Mouse (Mus musculus) left cerebral cortex, postnatal 25 days (tissue): ENCODE data around the gene Mc1r. TPM values are rescaled to one million over a fixed set of nuclear protein-coding genes. Genes with fewer than 3 reads are reported as not detected.
A peak's percentile ranks its signal among the peaks of the same experiment; 100 is the strongest.
"Not testable (repeated sequence)": the region's sequence is repeated elsewhere in the genome, so short reads cannot be mapped to it uniquely, and the experiment has no call there.

ENCODE experiments used
- DNase-seq, 2 experiments: peaks; one replicate each; pipeline ENCODE4 v3.0.0; 2022; ENCODE audit warnings: low spot score in 2 of 2, mixed read lengths in 1 of 2
- intact Hi-C: fragments of 180-260 bp; cut with DNase I; formaldehyde crosslinking; loops from one replicate; pipeline ENCODE4 v1.15.1; 2025
- total RNA-seq, 2 experiments: library from RNA; stranded (reverse); gene quantifications; 2 replicates each; pipeline ENCODE4 v1.2.3; 2021

The Mc1r gene
- total RNA-seq, 2 experiments from 2014 or later, result 0.09 TPM; not detected in 1

GRCm38 (mm10) chr8:123410049-123410587 is 3.2 kb downstream of the Mc1r start:
- intact Hi-C loops, result no loop called here
- DNase-seq, result peak in 1 of 2 experiments; percentile 57

- DNase-seq, result peak in 1 of 2 experiments; percentile 41
- intact Hi-C loops, result no loop called here
Measured at GRCm38 (mm10) chr8:123410788-123411187, 3.9 kb downstream of the Mc1r start.

- peak; percentile 90 to 96 for DNase-seq
- intact Hi-C loops, result no loop called here
Measured at GRCm38 (mm10) chr8:123411246-123411645, 4.3 kb downstream of the Mc1r start, which contains the start of gene Tubb3. Gene Tubb3, plus strand, starts transcription at chr8:123411424.

GRCm38 (mm10) chr8:123411781-123412327 is 4.9 kb downstream of the Mc1r start:
- peak in 1 of 2 experiments; percentile 55 for DNase-seq

GRCm38 (mm10) chr8:123412560-123413170 is 5.8 kb downstream of the Mc1r start:
- intact Hi-C loops, result no loop called here
- peak; percentile 85 to 95 for DNase-seq

More at GRCm38 (mm10) chr8:123411781-123412327, 4.9 kb downstream of the Mc1r start:
- intact Hi-C loops, result no loop called here

- intact Hi-C loops, result no loop called here
- no peak for DNase-seq
Measured at GRCm38 (mm10) chr8:123414255-123414654, 7.3 kb downstream of the Mc1r start.

GRCm38 (mm10) chr8:123414997-123415696 is 8.2 kb downstream of the Mc1r start:
- DNase-seq, intact Hi-C loops: not testable (repeated sequence)

GRCm38 (mm10) chr8:123415967-123416943 is 9.3 kb downstream of the Mc1r start:
- intact Hi-C loops, result no loop called here

GRCm38 (mm10) chr8:123416944-123417555 is 10.1 kb downstream of the Mc1r start:
- no peak for DNase-seq

More at GRCm38 (mm10) chr8:123415967-123416943, 9.3 kb downstream of the Mc1r start:
- peak in 1 of 2 experiments; percentile 62 for DNase-seq

GRCm38 (mm10) chr8:123419711-123420110 is 12.8 kb downstream of the Mc1r start:
- DNase-seq, result no peak
- intact Hi-C loops, result no loop called here

More at GRCm38 (mm10) chr8:123416944-123417555, 10.1 kb downstream of the Mc1r start:
- intact Hi-C loops, result no loop called here

GRCm38 (mm10) chr8:123420525-123421281 is 13.8 kb downstream of the Mc1r start:
- intact Hi-C loops, result no loop called here

GRCm38 (mm10) chr8:123421325-123421724 is 14.4 kb downstream of the Mc1r start:
- no peak for DNase-seq
- intact Hi-C loops, result no loop called here

More at GRCm38 (mm10) chr8:123420525-123421281, 13.8 kb downstream of the Mc1r start:
- DNase-seq, result no peak

- DNase-seq, result peak; percentile 85 to 93
- intact Hi-C loops, result loop anchor here (1.0 kb wide), 1 partner anchor 14 kb away; no protein-coding TSS in a partner anchor
Measured at GRCm38 (mm10) chr8:123422056-123422780, 15.3 kb downstream of the Mc1r start.

- intact Hi-C loops, result loop anchor here (1.0 kb wide), 1 partner anchor 14 kb away; no protein-coding TSS in a partner anchor
- DNase-seq, result no peak
Measured at GRCm38 (mm10) chr8:123422781-123423159, 15.9 kb downstream of the Mc1r start.

- no peak for DNase-seq
- intact Hi-C loops, result no loop called here
Measured at GRCm38 (mm10) chr8:123423441-123423840, 16.5 kb downstream of the Mc1r start, which contains the start of gene Def8. Gene Def8, plus strand, starts transcription at chr8:123423527.

GRCm38 (mm10) chr8:123426511-123427509 is 19.9 kb downstream of the Mc1r start:
- no peak for DNase-seq
- intact Hi-C loops, result no loop called here
